Mouse (Mus musculus) hindbrain, postnatal 0 days (tissue): Measurements from ENCODE around the gene Mapk10. TPM values are rescaled to one million over a fixed set of nuclear protein-coding genes. Genes with fewer than 3 reads are reported as not detected.
A peak's percentile ranks its signal among the peaks of the same experiment; 100 is the strongest.

Experiments used
- ATAC-seq: fragments of 200-750 bp; cut with Nextera tagmentation; 2 replicates; pipeline ENCODE4 v1.8.0; 2017; ENCODE audit warnings: mild to moderate bottlenecking, moderate TSS enrichment, moderate library complexity
- DNase-seq: peaks from one replicate; pipeline ENCODE4 v3.0.0-alpha.2; 2015; ENCODE audit warnings: low spot score
- H3K27ac ChIP-seq: fragments of 300-500 bp; sonication (generic); 2 replicates; pipeline ENCODE4 v1.5.1; 2014; ENCODE audit warnings: mild to moderate bottlenecking
- H3K27me3 ChIP-seq: fragments of 300-500 bp; sonication (generic); 2 replicates; pipeline ENCODE4 v1.6.1; 2014; ENCODE audit warnings: low read length, mixed read lengths; ENCODE audit not compliant: insufficient read depth
- H3K36me3 ChIP-seq: fragments of 300-500 bp; sonication (generic); 2 replicates; pipeline ENCODE4 v1.6.1; 2014; ENCODE audit warnings: low read length, mixed read lengths; ENCODE audit not compliant: insufficient read depth
- H3K4me1 ChIP-seq: fragments of 300-500 bp; sonication (generic); 2 replicates; pipeline ENCODE4 v1.6.1; 2014; ENCODE audit warnings: antibody characterized with exemption, low read length, mixed read lengths; ENCODE audit not compliant: insufficient read depth
- H3K4me2 ChIP-seq: fragments of 300-500 bp; sonication (generic); 2 replicates; pipeline ENCODE4 v1.6.1; 2014; ENCODE audit warnings: low read depth, mild to moderate bottlenecking, low read length, moderate library complexity, mixed read lengths
- H3K4me3 ChIP-seq: fragments of 300-500 bp; sonication (generic); 2 replicates; pipeline ENCODE4 v1.5.1; 2014; ENCODE audit warnings: low read length
- H3K9ac ChIP-seq: fragments of 300-500 bp; sonication (generic); replicated peaks from 2 replicates; pipeline ENCODE4 v1.6.1; 2014; ENCODE audit warnings: mild to moderate bottlenecking, low read length, moderate library complexity, mixed read lengths
- H3K9me3 ChIP-seq: fragments of 300-500 bp; sonication (generic); 2 replicates; pipeline ENCODE4 v1.6.1; 2016; ENCODE audit warnings: low read length, mixed read lengths
- CTCF ChIP-seq: IDR thresholded peaks from 2 replicates; pipeline ENCODE4 v1.5.1; 2016; ENCODE audit warnings: antibody characterized with exemption, control low read depth, low read depth
- WGBS: fragments of 180-500 bp; shearing (Covaris S2); extraction: QIAGEN DNeasy Blood & Tissue Kit; methylation state at CpG from one replicate; pipeline ENCODE4 v1.1.7; 2014; 5-methylcytosine and 5-hydroxymethylcytosine counted together
- polyA plus RNA-seq: library from polyadenylated mRNA; unstranded; fragments of >200 nt; fragmentation: Nextera tagmentation; extraction: Ambion mirVana; gene quantifications from 2 replicates; pipeline ENCODE4 v1.2.1, GENCODE M21; 2015
- total RNA-seq: library from RNA; depleted of rRNA; stranded (reverse); fragments of >200 nt; gene quantifications from 2 replicates; pipeline ENCODE4 v1.2.3, GENCODE M21; 2014

Gene Mapk10
- total and polyA plus RNA-seq, 2 experiments from 2014 or later = 80.1 to 108 TPM

- 83% methylated on average over 3 of the region's 3 CpGs for WGBS
- no peaks in the 10 kb centered on the region for H3K4me1 ChIP-seq
- no peak overlapping the region for H3K4me3 ChIP-seq
- no peak overlapping the region for H3K9ac ChIP-seq
- no peaks in the 10 kb centered on the region for H3K36me3 ChIP-seq
- no peak overlapping the region for H3K4me2 ChIP-seq
- ATAC-seq = no peak
- no peak for DNase-seq
- no peak for TF ChIP-seq CTCF
- H3K27ac ChIP-seq = no peak overlapping the region
- no peaks in the 10 kb centered on the region for H3K27me3 ChIP-seq
- H3K9me3 ChIP-seq = peaks cover 3% of the 10 kb centered on the region; the same call in 1 of the 2 replicates
These were observed 39.9 kb downstream of the Mapk10 start for GRCm38 (mm10) chr5:103171207-103171606.

GRCm38 (mm10) chr5:103167371-103167770 lies 43.8 kb downstream of the Mapk10 start:
- Histone ChIP-seq H3K4me2 (no peak overlapping the region), H3K4me1 (peaks cover 4% of the 10 kb centered on the region; the same call in 1 of the 2 replicates), H3K4me3 (no peak overlapping the region), H3K27ac (no peak overlapping the region), H3K9me3 (peaks cover 3% of the 10 kb centered on the region; the same call in 1 of the 2 replicates), H3K36me3 (no peaks in the 10 kb centered on the region), H3K27me3 (no peaks in the 10 kb centered on the region), H3K9ac (no peak overlapping the region)
- ATAC-seq (no peak), DNase-seq (no peak)
- WGBS = 60% methylated on average over 5 of the region's 5 CpGs
- no peak for TF ChIP-seq CTCF

DNA sequence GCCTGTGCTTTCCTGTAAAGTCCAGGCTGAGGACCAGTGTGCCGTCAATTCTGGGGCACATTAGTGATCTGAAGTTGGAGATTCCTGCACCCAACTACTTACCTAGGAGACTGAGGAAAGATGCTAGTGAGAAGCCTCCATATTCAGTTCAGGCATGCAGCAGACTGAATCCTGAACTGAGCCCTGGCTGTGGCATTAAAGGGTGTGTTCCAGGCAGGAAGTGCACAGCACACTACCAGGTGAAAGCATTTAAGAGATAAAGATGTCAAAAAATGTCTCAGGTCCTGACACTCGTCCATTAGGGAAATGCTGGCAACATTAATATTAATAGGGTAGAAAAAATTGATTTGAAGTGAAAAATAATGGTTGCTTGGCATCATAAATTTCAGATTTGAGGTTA lies 44.4 kb downstream of the Mapk10 start:
- DNase-seq (no peak), ATAC-seq (no peak)
- Histone ChIP-seq H3K4me1 (peaks cover 10% of the 10 kb centered on the region), H3K27me3 (no peaks in the 10 kb centered on the region), H3K27ac (no peak overlapping the region), H3K36me3 (no peaks in the 10 kb centered on the region), H3K4me2 (no peak overlapping the region), H3K9me3 (peaks cover 3% of the 10 kb centered on the region; the same call in 1 of the 2 replicates), H3K9ac (no peak overlapping the region), H3K4me3 (no peak overlapping the region)
- no peak for TF ChIP-seq CTCF
- 74% methylated on average over 2 of the region's 2 CpGs for WGBS

DNA sequence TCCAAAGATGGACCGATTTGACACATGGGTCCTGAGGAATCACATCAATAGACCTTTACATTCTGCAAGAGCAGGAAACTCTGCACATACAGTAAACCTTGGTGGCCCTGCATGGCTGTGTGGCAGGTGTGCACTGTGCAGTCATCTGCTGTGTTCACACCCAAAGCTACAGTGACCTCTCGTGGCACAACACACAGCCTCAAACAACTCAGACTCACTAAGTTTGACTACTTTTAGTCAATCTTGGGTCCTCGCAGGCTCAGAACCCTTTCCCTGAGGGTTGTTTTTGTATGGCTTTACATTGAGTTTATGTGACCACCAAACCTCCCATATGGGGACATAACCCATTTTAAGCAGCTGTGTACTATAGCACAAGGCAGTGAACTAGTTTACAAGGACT lies 47.1 kb downstream of the Mapk10 start:
- Histone ChIP-seq H3K27ac (no peak overlapping the region), H3K9ac (no peak overlapping the region), H3K36me3 (no peaks in the 10 kb centered on the region), H3K9me3 (no peaks in the 10 kb centered on the region), H3K27me3 (no peaks in the 10 kb centered on the region), H3K4me1 (peaks cover 23% of the 10 kb centered on the region), H3K4me3 (no peak overlapping the region), H3K4me2 (no peak overlapping the region)
- DNase-seq (no peak), ATAC-seq (no peak)
- WGBS = 95% methylated on average over 3 of the region's 3 CpGs
- no peak for TF ChIP-seq CTCF

DNA sequence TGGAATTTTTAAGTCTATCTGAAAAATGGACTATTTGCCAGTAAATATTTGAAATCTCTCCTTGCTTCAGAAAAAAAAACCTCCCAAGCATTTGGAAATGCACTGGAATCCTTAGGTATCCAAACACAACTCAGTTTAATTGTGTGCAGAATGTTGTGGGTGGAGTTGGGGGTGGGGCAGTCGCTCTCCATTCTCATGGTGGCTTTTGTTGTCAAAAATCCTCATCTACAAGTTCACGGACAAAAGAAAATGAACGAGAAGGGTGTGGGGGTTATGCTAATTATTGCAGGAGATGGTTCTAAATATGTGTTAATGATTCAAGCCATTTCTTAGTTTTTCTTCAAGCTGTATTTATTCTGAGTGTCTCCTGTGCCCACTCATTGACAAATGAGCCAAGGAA lies 49.6 kb downstream of the Mapk10 start:
- Histone ChIP-seq H3K36me3 (no peaks in the 10 kb centered on the region), H3K27ac (peak overlapping the region; percentile 85), H3K4me2 (peak overlapping the region; percentile 35; the same call in 1 of the 2 replicates), H3K9ac (no peak overlapping the region), H3K9me3 (no peaks in the 10 kb centered on the region), H3K4me3 (no peak overlapping the region), H3K27me3 (no peaks in the 10 kb centered on the region), H3K4me1 (peaks cover 23% of the 10 kb centered on the region)
- ATAC-seq (0 out of 2 replicates have a peak, but pooled peaks have one; percentile 36), DNase-seq (no peak)
- no peak for TF ChIP-seq CTCF
- 8% methylated on average over 3 of the region's 3 CpGs for WGBS

DNA sequence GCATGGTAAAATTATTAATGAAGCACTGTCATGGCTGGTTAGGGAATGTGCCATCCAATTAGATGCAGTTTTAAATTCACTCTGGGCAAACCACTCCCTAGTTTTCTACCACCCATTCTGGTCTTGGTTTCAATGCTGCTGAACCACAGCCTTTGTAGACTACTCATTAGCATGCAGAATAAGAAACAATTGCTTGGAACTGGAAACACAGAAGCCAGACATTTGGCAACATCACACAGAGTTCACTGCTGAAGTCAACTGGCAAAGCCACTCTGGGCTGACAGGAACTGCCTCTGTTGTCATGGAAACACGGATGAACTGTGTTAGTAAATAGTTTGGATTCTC lies 50.0 kb downstream of the Mapk10 start:
- DNase-seq = peak; percentile 92
- H3K27ac ChIP-seq = peak overlapping the region; percentile 85
- no peak overlapping the region for H3K9ac ChIP-seq
- no peaks in the 10 kb centered on the region for H3K36me3 ChIP-seq
- 0% methylated on average over 1 of the region's 1 CpGs for WGBS
- no peaks in the 10 kb centered on the region for H3K9me3 ChIP-seq
- TF ChIP-seq CTCF = no peak
- peak; percentile 97 for ATAC-seq
- peaks cover 23% of the 10 kb centered on the region for H3K4me1 ChIP-seq
- H3K4me2 ChIP-seq = peak overlapping the region; percentile 35
- no peaks in the 10 kb centered on the region for H3K27me3 ChIP-seq
- H3K4me3 ChIP-seq = no peak overlapping the region

DNA sequence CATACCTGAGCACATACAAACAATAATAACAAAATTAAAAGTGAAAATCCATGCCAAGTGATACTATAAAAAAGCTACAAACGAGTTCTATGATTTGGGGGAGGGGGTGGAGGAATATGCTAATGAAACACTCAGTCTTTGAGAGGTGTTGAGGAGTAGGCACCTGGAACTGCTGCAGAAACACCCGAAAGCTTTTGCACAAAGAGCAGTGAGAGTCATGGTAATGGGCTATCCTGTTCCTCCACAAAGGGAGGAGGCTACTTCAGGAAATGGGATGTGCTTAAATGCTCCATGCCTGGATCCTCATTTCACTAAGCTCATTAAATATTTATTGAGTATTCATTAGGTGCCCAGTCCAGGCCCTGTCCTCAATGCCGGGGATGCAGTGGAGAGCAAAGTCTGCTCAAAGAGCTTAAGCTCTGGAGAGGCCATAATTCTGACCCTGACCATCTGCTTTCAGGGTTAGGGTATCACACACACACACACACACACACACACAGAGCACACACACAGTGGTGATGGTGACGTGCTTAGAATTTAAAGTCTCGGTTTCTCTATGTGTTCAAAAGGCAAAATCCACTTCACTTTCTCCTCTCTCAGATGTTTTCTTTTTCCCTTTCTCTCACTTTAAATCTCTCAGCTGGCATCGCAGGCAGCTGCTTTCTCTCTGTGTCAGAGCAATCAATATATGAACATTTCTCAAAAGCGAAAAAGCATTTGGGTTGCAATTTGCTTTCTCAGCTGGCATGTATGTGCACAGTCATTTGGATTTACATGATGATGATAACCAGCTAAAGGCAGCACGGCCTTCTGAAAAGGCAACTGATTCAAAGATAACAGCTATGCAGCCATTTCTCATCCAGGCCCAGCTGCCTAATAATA lies 50.6 kb downstream of the Mapk10 start:
- no peaks in the 10 kb centered on the region for H3K36me3 ChIP-seq
- H3K9me3 ChIP-seq = no peaks in the 10 kb centered on the region
- H3K4me3 ChIP-seq = no peak overlapping the region
- H3K27ac ChIP-seq = peak overlapping the region; percentile 85
- H3K27me3 ChIP-seq = no peaks in the 10 kb centered on the region
- H3K9ac ChIP-seq = no peak overlapping the region
- 22% methylated on average over 8 of the region's 8 CpGs for WGBS
- no peak for TF ChIP-seq CTCF
- ATAC-seq = peak; percentile 55; the same call in 1 of the 2 replicates
- peak overlapping the region; percentile 30; the same call in 1 of the 2 replicates for H3K4me2 ChIP-seq
- peaks cover 23% of the 10 kb centered on the region for H3K4me1 ChIP-seq
- DNase-seq = peak; percentile 58
